In the genomic region with DNA sequence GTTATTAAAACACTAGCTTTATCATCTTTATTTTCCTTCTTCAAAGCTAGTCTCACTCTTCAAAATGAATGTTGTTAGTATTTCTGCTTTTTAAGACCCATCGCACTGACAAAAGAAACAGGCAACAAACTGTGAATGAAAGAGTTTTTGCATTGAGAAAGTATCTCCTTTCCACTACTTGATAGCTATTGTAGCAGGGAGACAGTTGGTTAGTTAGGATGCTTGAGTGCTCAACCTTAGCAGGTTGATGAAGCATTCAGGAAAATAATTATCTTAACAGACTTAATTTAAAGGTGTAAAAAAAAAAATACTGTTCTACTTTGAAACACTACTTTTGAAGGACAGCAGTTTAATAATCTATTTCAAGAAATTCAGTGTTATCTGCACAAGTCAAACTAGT, we compare ENCODE assay signal across 33 mouse cellular contexts.
"Had no signal": no experiment of that assay in that cellular context is flagged by ENCODE, and none has a peak within 500 bp of the region (broad histone marks: within the 10 kb centered on the region; RNA-seq: fewer than 3 reads in every experiment).

No protein-coding gene starts in this region.

- H3K9ac ChIP-seq: limb, embryonic 12.5 days; limb, embryonic 13.5 days; limb, embryonic 15.5 days; liver, embryonic 12.5 days; liver, embryonic 13.5 days; liver, embryonic 14.5 days; liver, embryonic 15.5 days; liver, postnatal 0 days; lung, embryonic 14.5 days; lung, embryonic 15.5 days; midbrain, embryonic 12.5 days; midbrain, embryonic 13.5 days; midbrain, embryonic 15.5 days; neural tube, embryonic 12.5 days; neural tube, embryonic 13.5 days had no signal

- H3K9me3 ChIP-seq: limb, embryonic 10.5 days; limb, embryonic 12.5 days; limb, embryonic 13.5 days; limb, embryonic 15.5 days; liver, embryonic 12.5 days; liver, embryonic 13.5 days; liver, embryonic 15.5 days; lung, embryonic 15.5 days; megakaryocyte, embryonic 14.5 days; midbrain, embryonic 10.5 days; midbrain, embryonic 12.5 days; midbrain, embryonic 13.5 days; midbrain, embryonic 15.5 days; neural tube, embryonic 12.5 days; neural tube, embryonic 13.5 days had no signal

- H3K4me2 ChIP-seq: limb, embryonic 12.5 days; limb, embryonic 13.5 days; limb, embryonic 15.5 days; liver, embryonic 11.5 days; liver, embryonic 12.5 days; liver, embryonic 13.5 days; liver, embryonic 15.5 days; lung, embryonic 14.5 days; lung, embryonic 15.5 days; midbrain, embryonic 11.5 days; midbrain, embryonic 12.5 days; midbrain, embryonic 13.5 days; midbrain, embryonic 15.5 days; neural tube, embryonic 12.5 days; neural tube, embryonic 13.5 days had no signal

- H3K4me1 ChIP-seq: limb, embryonic 10.5 days; limb, embryonic 12.5 days; limb, embryonic 15.5 days; liver, embryonic 12.5 days; liver, embryonic 13.5 days; liver, embryonic 15.5 days; lung, embryonic 15.5 days; megakaryocyte, embryonic 14.5 days; midbrain, embryonic 10.5 days; midbrain, embryonic 12.5 days; midbrain, embryonic 13.5 days; midbrain, embryonic 15.5 days; neural tube, embryonic 12.5 days; neural tube, embryonic 13.5 days had no signal

- H3K27ac ChIP-seq: limb, embryonic 10.5 days; limb, embryonic 12.5 days; limb, embryonic 13.5 days; limb, embryonic 15.5 days; liver, embryonic 12.5 days; liver, embryonic 13.5 days; liver, embryonic 14.5 days; liver, embryonic 15.5 days; lung, embryonic 15.5 days; macrophage; midbrain, embryonic 10.5 days; midbrain, embryonic 12.5 days; midbrain, embryonic 13.5 days; midbrain, embryonic 15.5 days; neural tube, embryonic 12.5 days; neural tube, embryonic 13.5 days had no signal

- H3K36me3 ChIP-seq: limb, embryonic 10.5 days; limb, embryonic 12.5 days; limb, embryonic 13.5 days; limb, embryonic 15.5 days; liver, embryonic 12.5 days; liver, embryonic 13.5 days; liver, embryonic 15.5 days; lung, embryonic 15.5 days; midbrain, embryonic 10.5 days; midbrain, embryonic 12.5 days; midbrain, embryonic 13.5 days; midbrain, embryonic 15.5 days; neural tube, embryonic 12.5 days; neural tube, embryonic 13.5 days had no signal

- ATAC-seq: liver, embryonic 12.5 days; liver, postnatal 0 days; lung, postnatal 0 days; midbrain, embryonic 13.5 days; midbrain, embryonic 15.5 days; midbrain, embryonic 16.5 days had no signal

- DNase-seq: left cerebral cortex, postnatal 4 days; liver; liver, embryonic 13.5 days; liver, postnatal 0 days; lung, adult 18-20 months; lung, adult 2 months; lung, embryonic 14.5 days; lung, postnatal 10 days; lung, postnatal 14 days; lung, postnatal 36 days; lung, postnatal 4 days; midbrain, embryonic 14.5 days had no signal

- H3K27me3 ChIP-seq: limb, embryonic 12.5 days; limb, embryonic 13.5 days; limb, embryonic 15.5 days; liver, embryonic 12.5 days; liver, embryonic 13.5 days; liver, embryonic 15.5 days; lung, embryonic 15.5 days; megakaryocyte, embryonic 14.5 days; midbrain, embryonic 12.5 days; midbrain, embryonic 13.5 days; midbrain, embryonic 15.5 days; neural tube, embryonic 12.5 days; neural tube, embryonic 13.5 days had no signal

- H3K4me3 ChIP-seq: limb, embryonic 10.5 days; limb, embryonic 12.5 days; limb, embryonic 13.5 days; limb, embryonic 15.5 days; liver, embryonic 12.5 days; liver, embryonic 13.5 days; liver, embryonic 15.5 days; lung, embryonic 15.5 days; megakaryocyte, embryonic 14.5 days; midbrain, embryonic 10.5 days; midbrain, embryonic 12.5 days; midbrain, embryonic 13.5 days; midbrain, embryonic 15.5 days; myocyte; neural tube, embryonic 12.5 days; neural tube, embryonic 13.5 days had no signal
